Mouse (Mus musculus): ENCODE results near the gene Cilp. TPM values are rescaled to one million over a fixed set of nuclear protein-coding genes. Genes with fewer than 3 reads are reported as not detected.
"Not testable (repeated sequence)": the region's sequence is repeated elsewhere in the genome, so short reads cannot be mapped to it uniquely, and the experiment has no call there.

The Cilp gene
- total RNA-seq (2014; rRNA removed) = 0.18 and 0.20 TPM in 2 replicates
- polyA plus RNA-seq (2012; rRNA removed) = 0.12 and 0.15 TPM in 2 replicates

DNA sequence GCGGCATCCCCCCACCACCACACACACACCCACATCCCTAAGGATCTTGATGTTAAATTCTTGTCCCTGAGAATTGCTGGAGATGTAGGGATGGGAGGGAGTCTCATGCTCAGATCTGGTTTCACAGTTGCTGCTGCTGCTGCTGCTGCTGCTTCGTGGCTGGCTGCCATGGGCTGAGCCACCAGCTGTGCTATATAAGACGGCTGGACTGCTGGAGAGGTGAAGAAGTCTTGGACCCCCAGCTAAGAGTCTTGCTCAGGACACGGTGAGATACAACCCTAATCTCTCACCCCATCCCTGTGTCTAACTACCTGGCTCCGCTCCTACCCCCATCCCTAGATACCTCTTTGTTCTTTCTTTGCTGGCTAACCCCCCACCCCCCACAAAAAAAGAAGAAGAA, at the start of gene Cilp:
Gene Cilp (plus strand): TSS at position 222 of the 400 bp plus-strand sequence.
- WGBS = 83% methylated on average over 5 of the region's 5 CpGs
- no peaks in the 10 kb centered on the region for H3K4me1 ChIP-seq (ENCODE audit: control insufficient read depth, insufficient read depth, low read length)
- H3K36me3 ChIP-seq (ENCODE audit: control insufficient read depth, insufficient read depth, low read length) = no peaks in the 10 kb centered on the region
- no peak within 1 kb of the TSS for H3K4me3 ChIP-seq (ENCODE audit: insufficient read depth, low read depth, low read length)
- no peaks in the 10 kb centered on the region for H3K79me2 ChIP-seq (ENCODE audit: control insufficient read depth, insufficient read depth, low read length)
- TF ChIP-seq CTCF (IDR thresholded peaks at IDR 0.05; ENCODE audit: low read depth, low read length) = no peak
- no peak for TF ChIP-seq POLR2A (IDR thresholded peaks at IDR 0.05; ENCODE audit: extremely low read depth, insufficient read depth, low read length)
- no peaks in the 10 kb centered on the region for H3K27me3 ChIP-seq (ENCODE audit: control insufficient read depth, insufficient read depth, low read length)
- no peak for DNase-seq (ENCODE audit: extremely low read depth, low read depth, low spot score)
- no peak within 1 kb of the TSS for H3K27ac ChIP-seq (replicated peaks; ENCODE audit: insufficient read depth, low read depth, low read length)
- no peak within 1 kb of the TSS for H3K9ac ChIP-seq (ENCODE audit: low read depth, low read length)

DNA sequence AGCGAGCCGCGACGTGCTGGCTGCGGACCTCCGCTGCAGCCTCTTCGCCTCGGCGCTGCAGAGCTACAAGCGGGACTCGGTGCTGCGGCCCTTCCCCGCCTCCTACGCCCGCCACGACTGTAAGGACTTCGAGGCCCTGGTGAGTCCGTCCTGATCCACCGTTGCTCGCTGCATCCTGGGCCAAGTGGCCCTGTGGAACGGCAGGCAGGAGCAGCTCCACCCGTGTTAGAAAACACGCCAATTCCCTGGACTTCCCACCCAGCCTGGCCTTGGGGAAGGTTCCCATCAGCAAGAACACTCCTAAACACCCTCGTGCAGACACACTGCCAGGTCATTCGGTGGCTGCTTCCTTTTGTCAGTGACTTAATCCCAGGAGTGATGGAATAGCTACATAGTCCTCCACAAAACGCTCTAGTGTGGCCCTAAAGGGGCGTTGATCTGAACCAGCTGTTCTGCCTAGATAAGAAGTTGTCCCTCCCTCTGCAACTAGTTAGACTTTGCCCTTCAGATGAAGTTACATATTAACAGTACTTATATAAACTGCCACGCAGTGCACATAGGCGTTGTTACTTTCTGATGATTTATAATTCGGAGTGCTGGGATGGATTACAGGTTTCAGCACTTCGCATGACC, 49.4 kb upstream of the Cilp start:
- 3% methylated on average over 31 of the region's 31 CpGs for WGBS
- Histone ChIP-seq H3K79me2 (ENCODE audit: control insufficient read depth, insufficient read depth, low read length) (peaks cover 3% of the 10 kb centered on the region; the same call in 1 of the 2 replicates), H3K27ac (replicated peaks; ENCODE audit: insufficient read depth, low read depth, low read length) (peak overlapping the region; percentile 99), H3K4me1 (ENCODE audit: control insufficient read depth, insufficient read depth, low read length) (peaks cover 26% of the 10 kb centered on the region), H3K9ac (ENCODE audit: low read depth, low read length) (peak overlapping the region; percentile 98), H3K36me3 (ENCODE audit: control insufficient read depth, insufficient read depth, low read length) (no peaks in the 10 kb centered on the region), H3K4me3 (ENCODE audit: insufficient read depth, low read depth, low read length) (peak overlapping the region; percentile 73), H3K27me3 (ENCODE audit: control insufficient read depth, insufficient read depth, low read length) (no peaks in the 10 kb centered on the region)
- DNase-seq (ENCODE audit: extremely low read depth, low read depth, low spot score) = peak; percentile 97
- TF ChIP-seq CTCF (IDR thresholded peaks at IDR 0.05; ENCODE audit: low read depth, low read length) (no peak), POLR2A (IDR thresholded peaks at IDR 0.05; ENCODE audit: extremely low read depth, insufficient read depth, low read length) (peak; percentile 42; the same call in 1 of the 2 replicates)

DNA sequence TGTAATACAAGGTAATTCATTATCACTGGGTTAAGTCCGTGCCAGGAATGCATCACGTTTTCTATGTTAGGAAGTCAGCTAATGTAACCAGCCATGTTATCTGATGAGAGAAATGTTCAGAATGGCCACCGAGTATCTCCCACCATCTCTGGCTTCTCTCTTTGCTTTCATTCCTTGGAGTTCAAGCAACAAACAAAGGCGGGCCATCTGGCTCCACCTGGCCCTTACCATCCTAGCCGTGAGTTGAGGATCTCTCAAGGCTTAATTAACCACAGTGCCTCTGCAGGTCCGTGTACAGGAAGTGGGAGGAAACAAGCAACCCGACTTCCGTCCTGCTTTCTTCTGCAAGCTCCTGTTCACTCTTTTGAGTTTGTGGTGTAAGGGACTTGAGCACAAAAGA, 48.0 kb upstream of the Cilp start:
- H3K4me1 ChIP-seq (ENCODE audit: control insufficient read depth, insufficient read depth, low read length) = peaks cover 23% of the 10 kb centered on the region
- WGBS = 55% methylated on average over 8 of the region's 8 CpGs

GRCm38 (mm10) chr9:65217661-65218060, 47.3 kb upstream of the Cilp start:
- Histone ChIP-seq H3K4me1 (ENCODE audit: control insufficient read depth, insufficient read depth, low read length) (peaks cover 23% of the 10 kb centered on the region), H3K9ac (ENCODE audit: low read depth, low read length) (peak overlapping the region; percentile 22), H3K27me3 (ENCODE audit: control insufficient read depth, insufficient read depth, low read length) (no peaks in the 10 kb centered on the region), H3K27ac (replicated peaks; ENCODE audit: insufficient read depth, low read depth, low read length) (peak overlapping the region; percentile 82), H3K79me2 (ENCODE audit: control insufficient read depth, insufficient read depth, low read length) (peaks cover 7% of the 10 kb centered on the region; the same call in 1 of the 2 replicates), H3K36me3 (ENCODE audit: control insufficient read depth, insufficient read depth, low read length) (no peaks in the 10 kb centered on the region), H3K4me3 (ENCODE audit: insufficient read depth, low read depth, low read length) (no peak overlapping the region)
- WGBS = 27% methylated on average over 6 of the region's 6 CpGs
- no peak for TF ChIP-seq POLR2A (IDR thresholded peaks at IDR 0.05; ENCODE audit: extremely low read depth, insufficient read depth, low read length)
- no peak for TF ChIP-seq CTCF (IDR thresholded peaks at IDR 0.05; ENCODE audit: low read depth, low read length)
- peak; percentile 92 for DNase-seq (ENCODE audit: extremely low read depth, low read depth, low spot score)

More for the DNA sequence above, 48.0 kb upstream of the Cilp start:
- DNase-seq (ENCODE audit: extremely low read depth, low read depth, low spot score) = no peak
- Histone ChIP-seq H3K27me3 (ENCODE audit: control insufficient read depth, insufficient read depth, low read length) (no peaks in the 10 kb centered on the region), H3K9ac (ENCODE audit: low read depth, low read length) (peak overlapping the region; percentile 40; the same call in 1 of the 2 replicates), H3K79me2 (ENCODE audit: control insufficient read depth, insufficient read depth, low read length) (peaks cover 3% of the 10 kb centered on the region; the same call in 1 of the 2 replicates), H3K4me3 (ENCODE audit: insufficient read depth, low read depth, low read length) (no peak overlapping the region), H3K27ac (replicated peaks; ENCODE audit: insufficient read depth, low read depth, low read length) (peak overlapping the region; percentile 82), H3K36me3 (ENCODE audit: control insufficient read depth, insufficient read depth, low read length) (no peaks in the 10 kb centered on the region)
- TF ChIP-seq CTCF (IDR thresholded peaks at IDR 0.05; ENCODE audit: low read depth, low read length) = no peak
- no peak for TF ChIP-seq POLR2A (IDR thresholded peaks at IDR 0.05; ENCODE audit: extremely low read depth, insufficient read depth, low read length)

DNA sequence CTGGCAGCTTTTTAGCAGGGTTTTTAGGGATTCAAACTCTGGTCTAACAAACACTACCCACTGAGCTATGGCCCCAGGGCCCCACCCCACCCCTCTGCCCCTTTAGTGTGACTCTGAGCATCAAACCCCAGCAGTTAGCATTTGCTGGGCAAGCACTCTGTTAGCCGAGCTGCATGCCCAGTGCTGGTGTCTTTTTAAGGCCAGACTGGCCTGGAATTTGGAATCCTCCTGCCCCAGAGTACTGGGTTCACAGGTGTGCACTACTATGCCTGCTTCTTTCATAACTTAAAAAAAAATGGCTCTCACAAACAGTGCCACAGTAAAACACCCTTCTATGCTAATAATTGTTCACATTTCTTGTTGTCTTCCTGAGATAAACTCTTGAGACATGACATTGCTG, 46.1 kb upstream of the Cilp start:
- peak; percentile 78 for DNase-seq (ENCODE audit: extremely low read depth, low read depth, low spot score)

DNA sequence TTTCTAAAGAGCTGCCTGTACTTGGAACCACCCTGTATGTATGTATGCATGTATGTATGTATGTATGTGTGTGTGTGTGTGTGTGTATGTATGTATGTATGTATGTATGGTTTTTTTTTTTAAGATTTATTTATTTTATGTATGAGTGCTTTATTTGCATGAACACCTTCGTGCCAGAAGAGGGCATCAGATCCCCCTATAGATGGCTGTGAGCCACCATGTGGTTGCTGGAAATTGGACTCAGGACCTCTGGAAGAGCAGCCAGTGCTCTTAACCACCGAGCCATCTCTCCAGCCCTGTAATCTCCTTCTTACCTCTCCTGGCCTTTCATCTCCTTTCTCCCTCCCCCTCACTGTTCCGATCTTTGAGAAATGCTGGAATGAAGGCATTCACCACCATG, 44.6 kb upstream of the Cilp start:
- Histone ChIP-seq H3K4me1 (ENCODE audit: control insufficient read depth, insufficient read depth, low read length) (peaks cover 26% of the 10 kb centered on the region), H3K79me2 (ENCODE audit: control insufficient read depth, insufficient read depth, low read length) (peaks cover 16% of the 10 kb centered on the region; the same call in 1 of the 2 replicates)
- H3K4me3 ChIP-seq (ENCODE audit: insufficient read depth, low read depth, low read length); H3K36me3 ChIP-seq (ENCODE audit: control insufficient read depth, insufficient read depth, low read length); DNase-seq (ENCODE audit: extremely low read depth, low read depth, low spot score); H3K9ac ChIP-seq (ENCODE audit: low read depth, low read length); H3K27me3 ChIP-seq (ENCODE audit: control insufficient read depth, insufficient read depth, low read length); H3K27ac ChIP-seq (replicated peaks; ENCODE audit: insufficient read depth, low read depth, low read length): not testable (repeated sequence)
- 40% methylated on average over 3 of the region's 3 CpGs for WGBS

More for the DNA sequence above, 46.1 kb upstream of the Cilp start:
- H3K27me3 ChIP-seq (ENCODE audit: control insufficient read depth, insufficient read depth, low read length) = no peaks in the 10 kb centered on the region
- no peak overlapping the region for H3K4me3 ChIP-seq (ENCODE audit: insufficient read depth, low read depth, low read length)
- WGBS = 23% methylated on average over 1 of the region's 1 CpGs
- peaks cover 24% of the 10 kb centered on the region for H3K4me1 ChIP-seq (ENCODE audit: control insufficient read depth, insufficient read depth, low read length)
- no peak overlapping the region; the same call in 1 of the 2 replicates for H3K9ac ChIP-seq (ENCODE audit: low read depth, low read length)
- TF ChIP-seq POLR2A (IDR thresholded peaks at IDR 0.05; ENCODE audit: extremely low read depth, insufficient read depth, low read length) (no peak), CTCF (IDR thresholded peaks at IDR 0.05; ENCODE audit: low read depth, low read length) (no peak)
- H3K36me3 ChIP-seq (ENCODE audit: control insufficient read depth, insufficient read depth, low read length) = no peaks in the 10 kb centered on the region
- peaks cover 11% of the 10 kb centered on the region; the same call in 1 of the 2 replicates for H3K79me2 ChIP-seq (ENCODE audit: control insufficient read depth, insufficient read depth, low read length)
- H3K27ac ChIP-seq (replicated peaks; ENCODE audit: insufficient read depth, low read depth, low read length) = peak overlapping the region; percentile 72
